Mouse (Mus musculus) adrenal gland, postnatal 4 days (tissue): ENCODE data around the gene Atg4b. TPM values are rescaled to one million over a fixed set of nuclear protein-coding genes. Genes with fewer than 3 reads are reported as not detected.
"Not testable (repeated sequence)": the region's sequence is repeated elsewhere in the genome, so short reads cannot be mapped to it uniquely, and the experiment has no call there.

Experiments
- DNase-seq, 2 experiments: peaks; one replicate each; pipeline ENCODE4 v3.0.0; 2021 to 2022; ENCODE audit warnings: low spot score in 2 of 2, mixed read lengths in 2 of 2
- total RNA-seq, 2 experiments: library from RNA; stranded (reverse); gene quantifications; 2 replicates each; pipeline ENCODE4 v1.2.3; 2021

Atg4b gene
- total RNA-seq, 2 experiments from 2014 or later, result 79.9 to 87.1 TPM

DNA sequence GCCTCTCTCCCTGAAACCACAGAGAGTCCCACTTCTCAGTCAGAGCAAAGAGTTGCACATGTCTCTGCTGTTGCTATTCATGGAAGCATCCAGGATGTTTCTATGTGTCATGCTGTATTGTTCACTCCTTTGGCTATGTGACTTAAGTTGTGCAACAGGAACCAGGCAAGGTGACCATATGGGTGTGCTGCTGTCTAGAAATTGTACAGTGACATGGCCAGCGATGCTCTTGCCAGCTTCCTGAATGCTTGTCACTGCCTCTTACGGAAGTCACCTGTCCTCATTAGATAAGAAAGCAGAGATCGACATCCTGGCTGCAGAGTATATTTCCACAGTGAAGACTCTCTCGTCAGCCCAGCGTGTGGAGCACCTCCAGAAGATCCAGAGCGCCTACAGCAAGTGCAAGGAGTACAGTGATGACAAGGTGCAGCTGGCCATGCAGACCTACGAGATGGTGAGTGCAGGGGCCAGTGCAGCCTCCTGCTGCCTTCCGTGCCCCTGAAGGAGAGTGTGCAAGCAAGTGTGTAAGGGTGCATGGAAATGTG is 60.3 kb downstream of the Atg4b start:
- no peak for DNase-seq

DNA sequence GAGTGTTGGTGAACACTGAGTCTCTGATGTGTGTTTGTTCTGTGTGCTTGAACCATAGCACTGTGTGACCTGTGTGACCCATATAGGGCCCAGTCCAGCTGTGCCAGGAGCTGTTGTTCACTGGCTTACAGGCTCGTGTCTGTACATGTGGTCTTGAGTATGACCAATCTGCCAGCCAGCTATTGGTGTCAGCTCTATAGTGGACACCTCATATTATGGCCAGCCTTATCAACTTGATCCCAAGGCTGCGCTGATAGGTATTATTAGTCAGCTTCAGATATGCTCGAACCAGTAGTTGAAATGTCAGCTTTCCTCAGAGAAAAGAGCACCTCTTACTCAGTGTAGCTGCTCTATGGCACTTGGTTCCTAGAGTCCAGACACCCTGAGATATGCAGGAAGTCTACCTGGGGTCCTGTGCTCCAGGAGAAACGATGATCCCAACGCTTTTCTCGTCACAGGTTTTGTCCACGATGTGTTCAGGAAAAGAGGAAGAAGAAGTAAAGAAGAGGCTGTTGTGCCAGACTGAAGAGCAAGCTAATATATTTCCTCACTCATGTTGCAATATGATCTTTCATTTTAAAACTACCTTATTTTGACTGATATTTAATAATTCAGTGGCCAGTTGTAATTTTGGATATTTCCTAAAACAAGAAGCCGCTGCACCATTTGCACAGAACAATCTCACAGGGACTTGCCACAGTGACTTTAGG is 66.7 kb downstream of the Atg4b start:
- DNase-seq, result no peak

DNA sequence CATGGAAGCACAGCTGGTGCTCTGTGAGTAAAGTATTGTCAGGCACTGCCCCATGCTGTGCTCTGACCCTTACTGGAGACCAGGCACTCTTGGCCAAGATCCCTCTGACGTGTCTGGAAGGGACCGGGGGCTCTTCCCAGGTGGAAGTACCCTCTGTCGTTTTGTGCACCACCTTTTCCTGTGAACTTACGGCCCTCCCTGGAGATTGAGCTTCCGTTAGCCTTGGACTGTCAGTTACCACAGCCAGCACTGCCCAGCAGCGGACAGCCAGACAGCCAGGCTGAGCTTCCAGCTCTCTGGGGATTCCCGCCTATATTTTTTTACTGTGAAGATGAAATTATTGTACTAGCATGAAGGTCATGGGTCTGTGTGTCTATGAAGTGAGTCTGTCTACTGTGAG is 67.4 kb downstream of the Atg4b start:
- DNase-seq, result no peak

DNA sequence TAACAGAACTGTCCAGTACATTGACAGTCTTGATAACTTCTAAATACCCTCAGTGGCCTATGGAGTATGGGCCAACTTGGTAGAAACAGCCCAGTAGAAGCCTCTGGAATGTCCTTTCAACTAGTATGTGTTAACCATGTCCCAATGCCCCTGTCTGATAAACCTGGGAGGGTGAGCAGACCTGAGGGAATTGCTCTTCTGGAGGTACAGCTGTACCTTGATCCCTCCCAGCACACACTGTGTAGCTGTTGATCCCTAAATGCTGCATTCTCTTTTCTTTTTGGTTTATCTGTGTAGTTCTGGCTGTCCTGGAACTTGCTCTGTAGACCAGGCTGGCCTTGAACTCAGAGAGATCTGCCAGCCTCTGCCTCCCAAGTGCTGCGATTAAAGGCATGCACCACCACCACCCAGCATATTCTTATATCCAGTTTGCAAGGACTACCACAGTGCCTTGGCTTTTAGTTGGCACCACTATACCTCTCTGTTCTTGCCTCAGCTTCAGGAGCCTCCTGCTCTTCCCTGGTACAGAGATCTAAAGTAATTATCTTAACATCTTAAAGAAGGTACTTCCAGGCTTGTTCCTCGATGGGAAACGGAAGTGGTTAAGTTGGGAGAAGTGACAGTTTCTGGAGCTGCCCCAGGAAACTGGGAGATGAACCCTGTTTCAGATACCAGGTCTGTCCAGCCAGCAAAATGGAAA is 72.6 kb downstream of the Atg4b start:
- DNase-seq, result no peak

DNA sequence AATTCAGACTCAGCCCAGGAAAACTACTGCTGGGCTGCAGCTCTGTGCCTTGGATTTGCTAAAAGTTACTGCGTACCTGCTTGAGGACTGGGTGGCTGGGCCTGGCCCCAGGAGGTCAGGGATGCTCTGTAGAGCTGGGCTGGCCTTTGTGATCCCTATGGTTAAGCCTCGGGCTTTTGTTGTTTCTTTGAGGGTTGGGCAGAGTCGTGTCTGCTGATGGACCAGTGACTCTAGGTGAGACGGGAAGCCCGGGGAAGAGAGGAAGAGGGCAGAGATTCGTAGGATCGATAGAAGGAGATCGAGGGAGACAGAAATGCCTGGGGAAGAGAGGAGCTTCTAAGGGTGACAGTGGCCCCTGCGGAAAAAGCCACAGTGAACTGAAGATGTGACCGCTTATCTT is 73.3 kb downstream of the Atg4b start, which contains the start of gene D2hgdh:
D2hgdh (plus strand) TSS at position 301 of the 400 bp plus-strand sequence.
- DNase-seq, result no peak

DNA sequence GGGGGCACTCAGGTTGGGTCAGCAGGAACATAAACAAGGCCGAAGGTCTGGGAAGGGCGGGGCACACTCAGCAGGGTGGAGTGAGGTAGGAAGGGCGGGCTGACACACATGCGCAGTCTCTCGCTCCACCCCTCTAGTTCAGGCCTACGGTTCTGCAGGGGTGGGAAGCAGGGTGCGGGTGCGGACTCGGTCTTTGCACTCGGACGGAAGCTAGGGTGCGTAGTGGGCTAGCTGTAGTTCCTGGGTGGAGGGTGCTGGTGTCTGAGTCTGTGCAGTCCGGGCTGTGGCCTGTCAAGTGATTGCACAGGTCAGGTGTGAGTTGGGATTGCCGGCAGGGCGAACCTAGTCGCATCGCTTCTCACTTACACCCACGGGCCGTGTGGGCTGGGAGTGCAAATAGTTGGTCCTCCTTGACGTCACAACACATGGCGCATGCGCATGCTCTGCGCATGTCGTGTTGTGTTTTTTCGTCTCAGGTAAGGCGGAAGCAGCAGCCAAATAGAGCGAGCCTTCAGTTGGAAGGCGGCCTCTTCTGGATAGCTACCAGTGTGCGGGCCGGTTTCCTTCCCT is 73.9 kb downstream of the Atg4b start:
- DNase-seq, result peak; percentile 72 to 88

DNA sequence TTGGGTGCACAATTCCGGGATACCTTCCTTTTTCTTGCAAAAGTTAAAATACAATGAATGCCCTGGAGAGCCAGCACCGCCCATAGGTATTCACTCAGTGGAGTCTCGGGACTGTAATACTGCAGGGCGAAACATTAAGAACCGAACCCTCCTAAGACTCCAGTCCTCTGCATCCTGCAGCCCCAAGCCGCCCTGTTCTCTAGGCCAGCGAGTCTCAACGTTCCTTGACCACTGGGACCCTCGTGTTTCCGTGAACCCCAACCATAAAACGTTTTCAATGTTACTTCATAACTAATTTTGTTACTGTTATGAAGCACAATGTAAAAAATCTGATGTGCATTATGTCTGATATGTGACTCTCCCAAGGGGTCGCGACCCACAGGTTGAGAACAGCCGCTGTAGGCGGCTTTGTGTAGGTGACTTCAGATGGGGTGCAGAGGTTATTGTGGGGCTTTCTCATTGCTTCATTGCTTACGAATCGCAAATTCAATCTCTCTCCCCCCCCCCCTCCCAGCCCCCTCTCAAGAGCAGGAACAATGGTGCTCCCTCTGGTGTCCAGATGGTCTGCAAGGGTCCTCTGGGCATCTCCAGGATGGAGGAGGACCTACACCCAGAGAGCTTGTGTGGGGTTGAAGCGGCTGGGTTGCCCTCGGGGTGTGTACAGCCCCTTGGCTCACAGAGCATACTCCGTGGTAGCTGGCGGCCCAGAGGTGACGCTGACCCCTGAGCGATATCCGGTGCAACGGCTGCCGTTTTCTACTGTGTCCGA is 74.7 kb downstream of the Atg4b start:
- DNase-seq, result no peak

DNA sequence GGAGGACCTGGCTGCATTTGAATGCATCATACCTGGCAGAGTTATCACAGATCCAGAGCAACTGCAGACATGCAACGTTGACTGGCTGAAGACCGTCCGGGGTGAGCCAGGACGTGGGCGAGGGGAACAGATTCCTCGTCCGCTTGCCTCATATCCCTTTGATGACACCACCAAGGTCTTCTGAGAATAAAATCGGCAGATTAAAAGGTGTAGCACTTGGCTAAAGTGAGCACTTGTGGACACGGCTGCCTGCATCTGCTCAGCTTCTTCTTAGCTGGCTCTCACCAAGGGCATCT is 75.2 kb downstream of the Atg4b start:
- DNase-seq, result no peak

DNA sequence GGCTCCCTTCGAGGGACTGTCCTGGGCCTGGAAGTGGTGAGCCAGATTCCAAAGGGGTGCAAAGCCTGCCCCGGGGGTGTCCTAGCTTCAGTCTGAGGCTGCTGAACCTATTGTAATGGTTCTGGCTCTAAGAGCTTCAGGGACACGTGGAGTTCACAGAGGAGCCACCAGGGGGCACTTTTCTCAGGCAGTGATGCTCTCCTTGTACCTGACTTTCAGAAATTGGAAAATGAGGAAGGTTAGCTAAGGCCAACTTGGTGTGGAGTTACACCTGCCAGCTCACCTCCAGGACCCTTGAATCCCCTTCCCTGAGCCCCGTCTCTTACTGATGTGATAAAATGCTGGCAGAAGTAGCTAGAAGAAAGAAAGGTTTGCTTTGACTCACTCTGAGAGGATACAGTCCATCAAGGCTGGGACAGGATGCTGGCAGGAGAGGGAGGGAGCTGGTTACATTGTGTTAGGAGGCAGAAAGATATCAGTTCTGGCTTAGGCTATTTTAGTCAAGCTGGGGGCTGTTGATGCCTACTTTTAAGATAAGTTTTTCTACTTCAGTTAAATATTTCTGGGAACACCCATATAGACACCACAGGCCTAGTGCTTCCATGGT is 81.6 kb downstream of the Atg4b start:
- not testable (repeated sequence) for DNase-seq

DNA sequence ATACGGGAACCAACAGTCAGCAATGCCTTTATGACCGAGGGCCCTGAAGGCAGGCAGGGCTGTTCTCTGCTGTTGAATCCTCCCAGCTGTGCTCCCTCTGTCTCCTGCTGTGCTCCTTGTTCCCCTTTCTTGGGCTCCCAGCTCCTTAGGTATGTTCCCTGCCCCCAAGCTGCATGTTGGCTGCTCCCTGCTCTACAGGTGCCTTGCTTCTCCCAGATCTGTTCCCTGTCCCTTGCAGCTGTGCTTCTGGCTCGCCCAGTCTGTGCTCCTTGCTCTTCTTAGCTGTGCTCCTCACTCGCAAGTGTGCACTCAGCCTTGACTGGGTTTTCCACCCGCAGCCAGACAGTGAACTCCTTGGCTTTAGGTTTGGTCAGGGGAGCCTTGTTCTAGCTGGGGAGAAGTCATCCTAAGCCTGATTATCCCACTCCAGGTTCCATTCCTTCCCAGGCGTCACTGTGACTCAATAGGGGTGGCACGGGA is 83.4 kb downstream of the Atg4b start:
- DNase-seq, result no peak

DNA sequence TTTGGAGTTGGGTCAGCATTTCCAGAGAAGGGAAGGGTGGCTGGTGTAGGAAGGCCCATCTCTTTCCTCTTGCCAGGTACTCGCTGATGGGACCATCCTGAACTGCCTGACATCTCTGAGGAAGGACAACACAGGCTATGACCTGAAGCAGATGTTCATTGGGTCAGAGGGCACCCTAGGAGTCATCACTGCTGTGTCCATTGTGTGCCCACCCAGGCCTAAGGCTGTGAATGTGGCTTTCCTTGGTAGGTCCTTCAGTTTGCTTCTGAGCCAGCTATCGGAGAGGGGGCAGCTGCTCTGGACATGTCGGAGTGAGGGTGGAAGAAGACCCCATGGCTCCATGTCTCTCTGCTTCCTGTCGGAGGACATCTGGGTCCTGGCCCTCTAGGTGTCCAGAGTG is 83.9 kb downstream of the Atg4b start:
- no peak for DNase-seq

DNA sequence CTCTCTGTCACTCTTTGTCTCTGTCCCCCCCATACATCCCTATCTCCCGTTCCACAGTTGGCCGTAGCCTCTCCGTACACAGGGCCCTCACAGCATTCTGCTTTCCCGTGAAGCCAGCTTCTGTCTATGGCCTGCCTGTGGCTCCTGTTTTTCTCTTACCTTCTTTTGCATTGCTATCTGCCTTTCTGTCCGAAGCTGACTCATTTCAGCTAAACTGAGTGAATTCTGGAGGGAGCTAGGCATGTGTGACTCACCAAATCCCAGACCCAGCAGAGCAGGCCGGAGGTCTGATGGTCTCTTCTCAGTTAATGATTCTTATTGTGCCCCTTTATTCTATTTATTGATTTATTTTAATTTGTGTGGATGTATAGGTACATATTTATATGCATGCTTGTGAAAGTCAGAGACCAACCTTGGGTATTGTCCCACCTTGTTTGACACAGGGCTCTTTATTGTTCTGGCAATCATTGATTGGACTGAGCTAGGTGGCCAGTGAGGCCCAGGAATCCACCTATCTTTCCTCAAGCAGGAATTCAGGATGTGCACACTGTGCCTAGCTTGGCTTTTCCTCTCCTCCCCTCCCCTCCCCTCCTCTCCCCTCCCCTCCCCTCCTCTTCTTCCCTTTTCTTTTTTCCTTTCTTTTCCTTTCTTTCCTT is 84.7 kb downstream of the Atg4b start:
- DNase-seq, result no peak

DNA sequence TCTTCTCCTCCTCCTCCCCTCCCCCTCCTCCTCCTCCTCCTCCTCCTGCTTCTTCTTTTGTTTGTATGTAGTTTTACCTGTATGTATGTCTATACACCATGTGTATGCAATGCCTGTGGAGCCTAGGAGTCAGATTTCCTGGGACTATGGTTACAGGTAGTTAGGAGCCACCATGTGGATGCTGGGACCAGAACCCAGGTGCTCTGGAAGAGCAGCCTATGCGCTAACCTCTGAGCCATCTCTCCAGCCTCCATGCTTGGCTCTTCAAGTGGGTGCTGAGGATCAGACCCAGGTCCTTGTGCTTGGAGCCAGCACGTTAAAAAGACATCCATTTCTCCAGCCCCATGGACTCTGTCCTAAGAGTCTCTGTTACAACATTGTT is 85.2 kb downstream of the Atg4b start:
- no peak for DNase-seq

DNA sequence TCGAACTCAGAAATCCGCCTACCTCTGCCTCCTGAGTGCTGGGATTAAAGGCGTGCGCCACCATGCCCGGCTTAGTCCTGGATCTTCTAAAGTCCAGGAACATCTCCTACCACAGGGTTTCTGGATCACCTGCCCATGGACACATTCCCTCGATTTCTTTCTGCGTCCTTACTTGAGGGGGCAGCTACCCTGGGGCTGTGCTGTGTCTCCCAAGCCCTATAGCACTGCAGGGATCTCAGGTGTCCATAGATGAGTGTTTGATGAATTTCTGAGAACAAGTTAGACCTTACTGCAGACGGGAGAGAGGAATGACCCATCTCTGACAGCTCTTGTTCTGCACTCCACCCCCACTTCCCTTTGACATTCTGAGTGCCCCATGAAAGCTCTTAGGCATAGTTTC is 86.0 kb downstream of the Atg4b start:
- DNase-seq, result no peak

DNA sequence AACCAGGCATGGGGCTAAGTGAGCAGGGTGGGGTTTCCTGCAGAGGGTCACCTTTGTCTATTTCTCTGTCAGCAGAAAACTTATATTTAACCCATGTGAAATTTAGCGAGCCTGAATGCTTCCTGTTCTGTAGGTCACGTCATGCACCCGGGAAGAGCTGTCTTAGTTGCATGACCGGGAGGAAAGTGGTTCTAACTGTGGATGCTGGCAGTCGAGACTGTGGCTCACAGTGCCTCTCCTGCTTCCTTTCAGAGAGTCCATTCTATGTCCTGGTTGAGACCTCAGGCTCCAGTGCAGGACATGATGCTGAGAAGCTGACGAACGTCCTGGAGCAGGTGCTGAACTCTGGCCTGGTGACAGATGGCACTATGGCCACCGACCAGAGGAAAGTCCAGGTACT is 87.3 kb downstream of the Atg4b start:
- DNase-seq, result not testable (repeated sequence)

Other genes with a start within 250 kb of the Atg4b start
- gene Farp2, start 239.4 kb upstream of the Atg4b start, total RNA-seq, result 10 to 100 TPM; 19.3 to 22.9 TPM
- 100 to 1,000 TPM; 164 to 171 TPM for gene Stk25, start 92.8 kb upstream of the Atg4b start, total RNA-seq
- 10 to 100 TPM; 22.5 to 25.4 TPM for gene Bok, start 65.8 kb upstream of the Atg4b start, total RNA-seq
- 10 to 100 TPM; 61.4 to 61.9 TPM for gene Thap4, start 3.4 kb downstream of the Atg4b start, total RNA-seq
- gene Dtymk, start 50.4 kb downstream of the Atg4b start, total RNA-seq, result 100 to 1,000 TPM; 112 to 121 TPM
- gene Ing5, start 52.5 kb downstream of the Atg4b start, total RNA-seq, result 10 to 100 TPM; 20.4 to 21.9 TPM
- 10 to 100 TPM; 40.9 to 41.9 TPM for gene D2hgdh, start 73.4 kb downstream of the Atg4b start, total RNA-seq
- not detected for gene Gal3st2, start 109.8 kb downstream of the Atg4b start, total RNA-seq
- gene Gal3st2b, start 166.8 kb downstream of the Atg4b start, total RNA-seq, result under 1 TPM in 1 of 2 experiments, not detected in 1; 0.45 TPM
- gene Gal3st2c, start 239.0 kb downstream of the Atg4b start, total RNA-seq, result under 1 TPM; 0.08 to 0.11 TPM